Mouse (Mus musculus): ENCODE results near the gene Vmn1r72. TPM values are rescaled to one million over a fixed set of nuclear protein-coding genes. Genes with fewer than 3 reads are reported as not detected.

Vmn1r72 gene
- not detected for polyA plus RNA-seq (2015; fragmentation: Illumina TruSeq; extraction: RNeasy Lipid Tissue Mini Kit (QIAGEN cat#74804); ENCODE audit: insufficient read depth, low read depth, low replicate concordance)

GRCm38 (mm10) chr7:11680047-11680446 is at the start of gene Vmn1r72:
Gene Vmn1r72, minus strand, starts transcription at chr7:11680147.

Other genes starting within 250 kb of the Vmn1r72 start
- gene Zscan4-ps2, start 165.8 kb downstream of the Vmn1r72 start, polyA plus RNA-seq (2015; fragmentation: Illumina TruSeq; extraction: RNeasy Lipid Tissue Mini Kit (QIAGEN cat#74804); ENCODE audit: insufficient read depth, low read depth, low replicate concordance) = not detected
- gene Zscan4-ps3, start 70.8 kb downstream of the Vmn1r72 start, polyA plus RNA-seq (2015; fragmentation: Illumina TruSeq; extraction: RNeasy Lipid Tissue Mini Kit (QIAGEN cat#74804); ENCODE audit: insufficient read depth, low read depth, low replicate concordance) = not detected
- not detected for gene Vmn1r73, start 50.1 kb upstream of the Vmn1r72 start, polyA plus RNA-seq (2015; fragmentation: Illumina TruSeq; extraction: RNeasy Lipid Tissue Mini Kit (QIAGEN cat#74804); ENCODE audit: insufficient read depth, low read depth, low replicate concordance)
- not detected for gene Vmn1r74, start 153.8 kb upstream of the Vmn1r72 start, polyA plus RNA-seq (2015; fragmentation: Illumina TruSeq; extraction: RNeasy Lipid Tissue Mini Kit (QIAGEN cat#74804); ENCODE audit: insufficient read depth, low read depth, low replicate concordance)
- not detected for gene Vmn1r75, start 194.5 kb upstream of the Vmn1r72 start, polyA plus RNA-seq (2015; fragmentation: Illumina TruSeq; extraction: RNeasy Lipid Tissue Mini Kit (QIAGEN cat#74804); ENCODE audit: insufficient read depth, low read depth, low replicate concordance)